Mouse (Mus musculus): ENCODE measurements at regions not wholly inside any gene's neighbourhood (a gene's known extent, or its start where the extent isn't known, plus 50 kb on each side); places are given as distances from the start of the nearest gene placed in this dataset.

DNA sequence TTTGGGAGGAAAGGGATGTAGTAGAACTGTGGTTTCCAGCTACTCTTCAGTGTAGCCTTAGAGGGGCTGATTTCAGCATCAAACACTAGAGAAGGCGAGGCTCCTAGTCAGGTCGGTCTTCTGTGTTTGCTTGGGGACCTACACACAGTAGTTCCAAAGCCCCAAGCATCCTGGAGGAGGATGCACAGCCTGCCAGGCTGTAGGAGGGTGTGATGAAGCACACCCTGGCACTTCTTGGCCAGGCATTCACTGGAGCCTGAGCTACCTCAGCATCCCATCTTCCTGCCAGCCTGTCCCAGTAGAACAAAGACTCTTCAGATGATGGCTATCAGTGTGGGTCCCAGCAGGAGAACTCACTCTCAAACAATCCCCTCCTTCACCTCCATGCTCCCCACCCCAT, 233.4 kb upstream of the Tbx18 start:
- DNase-seq, result no peak

GRCm38 (mm10) chr9:87965103-87965780, 234.2 kb upstream of the Tbx18 start:
- no peak for DNase-seq

GRCm38 (mm10) chr9:87968190-87969082, 237.4 kb upstream of the Tbx18 start:
- no peak for DNase-seq

DNA sequence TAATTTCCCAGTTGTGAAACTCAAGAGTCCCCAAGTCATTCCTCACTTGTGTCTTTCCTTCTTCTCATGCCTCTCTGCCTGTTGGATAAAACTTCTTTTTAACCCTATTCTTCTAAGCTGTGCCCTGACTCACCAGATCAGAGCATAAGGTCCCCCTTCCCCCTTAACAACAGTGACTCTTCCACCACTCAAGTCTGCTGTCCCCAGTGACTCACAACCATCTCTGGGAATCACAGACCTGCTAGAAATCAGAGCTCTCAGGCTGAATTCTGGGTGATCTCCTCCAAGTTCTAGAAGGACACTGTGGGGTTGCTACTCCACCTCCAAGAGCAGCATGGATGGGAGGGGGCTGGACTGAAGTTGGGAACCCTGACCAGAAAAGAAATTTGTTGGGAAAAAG, 239.5 kb upstream of the Tbx18 start:
- no peak for DNase-seq

DNA sequence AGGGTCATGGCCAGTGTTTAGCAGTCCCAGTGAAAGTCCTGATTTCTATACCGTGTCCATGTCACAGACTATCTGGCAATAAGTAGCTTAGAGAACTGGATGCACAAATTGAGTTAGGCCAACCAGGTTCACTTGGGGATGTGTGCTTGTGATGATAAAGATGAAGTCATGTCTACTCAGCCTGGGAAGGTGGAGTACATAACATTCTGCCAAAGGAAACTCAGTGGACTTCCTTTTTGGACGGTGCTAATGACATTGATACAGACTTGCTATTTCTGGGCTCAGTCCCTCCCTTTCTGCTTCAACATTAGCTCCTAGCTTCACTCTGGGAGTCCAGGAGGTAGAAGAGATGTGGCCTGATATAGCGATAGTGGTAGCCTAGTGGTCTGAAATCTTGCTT, 240.7 kb upstream of the Tbx18 start:
- no peak for DNase-seq

DNA sequence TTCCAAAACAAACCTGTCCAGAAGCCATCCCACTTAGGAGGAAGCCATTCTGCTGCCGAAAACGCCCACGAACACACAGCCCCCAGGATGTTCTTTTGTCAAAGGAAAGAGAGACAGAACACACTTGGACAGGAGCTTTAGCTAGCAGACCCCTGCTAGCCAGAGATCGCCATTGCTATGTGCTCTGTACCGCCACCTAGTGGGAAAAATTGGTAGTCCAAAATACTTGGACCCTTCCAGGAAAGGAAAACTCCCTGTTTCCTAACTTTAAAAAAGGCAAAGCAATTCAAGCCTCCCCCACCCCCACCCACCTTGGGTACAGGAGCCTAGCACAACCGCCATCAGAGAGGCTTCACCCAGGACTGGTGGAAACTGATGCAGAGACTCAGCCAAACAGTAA, 242.5 kb upstream of the Tbx18 start:
- no peak for DNase-seq

- no peak for DNase-seq
Observed at GRCm38 (mm10) chr9:87984910-87985309, 253.8 kb upstream of the Tbx18 start.

DNA sequence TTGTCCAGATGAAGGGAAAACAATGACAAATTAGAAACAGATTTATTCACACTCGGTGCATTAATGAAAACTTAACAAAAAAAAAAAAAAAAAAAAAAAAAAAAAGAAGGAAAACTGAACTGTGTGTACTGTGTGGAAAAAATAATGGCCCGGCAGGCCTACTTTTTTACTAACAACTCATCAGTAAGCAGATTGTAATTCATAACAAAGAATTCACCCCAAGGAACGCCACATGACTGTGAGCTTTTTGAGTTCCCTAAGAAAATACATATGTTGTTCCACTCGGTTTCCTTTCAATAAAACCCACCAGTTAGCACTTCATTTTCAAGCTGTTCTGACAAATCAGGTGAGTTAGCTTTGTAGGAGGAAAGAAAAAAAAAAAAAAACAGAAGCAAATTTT, 254.4 kb upstream of the Tbx18 start:
- DNase-seq, result no peak

DNA sequence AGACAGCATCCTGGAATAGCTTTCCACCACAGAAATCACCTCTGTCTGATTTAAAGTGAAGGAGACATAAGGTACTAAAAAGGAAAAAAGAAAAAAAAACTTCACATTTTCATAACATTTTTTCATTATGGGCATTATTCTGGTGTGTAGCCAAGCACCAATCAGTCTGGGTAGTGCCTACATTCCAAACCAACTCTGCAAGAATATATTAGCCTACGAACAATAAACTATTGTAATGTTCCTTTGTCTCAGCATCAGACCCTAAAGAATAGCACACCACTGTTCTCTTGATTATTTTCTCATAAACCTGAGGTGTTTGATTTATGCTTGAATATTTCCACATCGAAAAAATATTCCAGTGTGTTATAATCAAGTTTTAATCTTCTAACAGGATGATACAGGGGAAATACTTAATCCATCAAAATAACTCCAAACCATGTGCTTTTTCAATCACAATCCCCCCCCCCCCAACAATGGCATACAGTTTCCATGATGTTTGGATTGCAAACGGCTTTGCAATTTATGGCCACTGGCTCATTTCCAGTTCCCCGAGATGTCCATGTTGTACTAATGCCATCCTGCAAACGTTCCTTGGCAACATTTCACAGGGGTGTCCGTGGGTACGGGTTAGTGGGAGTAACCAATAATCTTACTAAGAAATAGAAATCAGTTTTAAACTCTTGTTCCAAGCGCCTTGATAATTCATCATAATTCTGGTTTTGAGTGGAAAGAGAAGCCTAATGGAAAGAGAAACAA, 275.1 kb upstream of the Tbx18 start:
- DNase-seq, result no peak

- DNase-seq, result no peak
Observed at GRCm38 (mm10) chr9:88023752-88024151, 292.7 kb upstream of the Tbx18 start.

DNA sequence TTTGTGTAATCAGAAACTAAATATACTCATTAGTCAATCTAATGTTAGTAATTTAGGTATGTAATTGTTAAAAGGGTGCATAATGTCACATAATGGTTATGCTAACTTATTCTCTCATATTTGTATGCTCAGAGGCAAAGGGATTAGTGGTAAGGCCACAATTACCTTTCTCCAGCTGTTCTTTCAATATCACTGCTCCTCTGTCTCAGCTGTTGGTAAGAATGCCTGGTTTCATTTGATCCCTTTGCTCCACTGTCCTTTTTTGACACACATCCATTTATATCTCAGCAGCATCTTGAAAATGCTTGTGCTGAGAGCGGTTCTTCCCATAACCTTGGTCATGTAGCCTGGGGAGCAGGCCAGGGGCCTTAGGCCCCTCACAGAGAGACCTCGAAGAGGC, 294.9 kb upstream of the Tbx18 start:
- no peak for DNase-seq

GRCm38 (mm10) chr9:88030509-88031148, 296.4 kb upstream of the Nt5e start:
- no peak for DNase-seq

- DNase-seq, result no peak
Observed at GRCm38 (mm10) chr9:88037560-88037959, 289.4 kb upstream of the Nt5e start.

DNA sequence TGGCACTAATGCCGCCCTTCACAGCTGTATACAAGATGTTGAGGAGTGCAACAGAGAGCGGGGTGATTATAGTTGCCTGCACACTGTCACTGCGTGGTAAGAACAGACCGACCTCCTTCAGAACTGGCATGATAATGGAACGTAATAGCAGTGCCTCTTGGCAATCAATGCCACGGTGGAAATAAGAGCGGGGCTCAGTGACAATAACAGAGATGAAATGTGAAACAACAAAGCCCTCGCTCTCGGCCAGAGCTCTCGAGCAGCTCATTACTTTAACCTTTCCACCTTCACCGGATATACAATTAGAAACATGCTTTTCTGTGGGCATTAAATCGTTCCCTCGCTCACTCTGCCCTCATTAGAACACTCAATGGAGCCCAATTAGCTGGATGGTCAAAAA, 277.7 kb upstream of the Nt5e start:
- no peak for DNase-seq

- no peak for DNase-seq
Observed at GRCm38 (mm10) chr9:88049792-88050191, 277.2 kb upstream of the Nt5e start.

GRCm38 (mm10) chr9:88058551-88058950, 268.4 kb upstream of the Nt5e start:
- no peak for DNase-seq

- DNase-seq, result no peak
Observed at GRCm38 (mm10) chr9:88059005-88059404, 268.0 kb upstream of the Nt5e start.

- no peak for DNase-seq
Observed at GRCm38 (mm10) chr9:88063973-88064676, 262.9 kb upstream of the Nt5e start.

DNA sequence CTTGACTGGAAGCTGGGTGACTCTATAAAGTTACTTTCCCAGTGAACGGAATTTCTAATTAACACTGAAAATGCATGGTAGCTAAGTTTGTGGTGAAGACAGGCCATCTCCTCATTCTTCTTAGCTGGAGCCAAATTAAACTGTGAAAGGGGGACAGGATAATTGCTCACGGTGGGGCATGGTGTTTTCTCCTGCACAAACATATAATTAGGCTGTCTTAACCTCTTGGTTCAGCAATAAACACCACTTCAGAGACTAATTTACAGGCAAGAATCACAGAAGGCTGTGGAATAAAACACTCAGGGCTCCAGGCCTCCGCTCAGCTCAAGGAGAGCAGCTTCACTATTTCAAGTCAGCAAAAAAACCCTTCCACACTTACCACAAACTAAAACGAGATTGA, 261.9 kb upstream of the Nt5e start:
- DNase-seq, result no peak

DNA sequence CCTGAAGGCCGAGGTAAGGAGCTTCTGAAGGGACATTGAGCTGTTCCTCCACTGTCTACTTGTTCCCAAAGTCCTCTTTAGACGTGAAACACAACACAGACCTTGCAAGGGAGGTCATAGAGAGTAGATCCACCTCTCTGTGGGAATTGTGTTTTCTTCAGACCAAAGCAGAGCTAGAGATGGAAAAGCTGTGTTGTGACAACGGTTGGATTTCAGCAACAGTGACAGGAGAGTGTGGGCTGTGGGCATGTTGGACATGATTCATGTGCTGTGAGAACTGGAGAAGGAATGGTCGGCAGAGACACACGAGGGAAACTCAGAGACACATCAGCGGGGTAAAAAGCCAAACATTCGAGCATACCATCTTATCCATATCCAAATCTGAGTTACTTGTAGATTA, 261.2 kb upstream of the Nt5e start:
- no peak for DNase-seq

GRCm38 (mm10) chr9:88068322-88068721, 258.7 kb upstream of the Nt5e start:
- no peak for DNase-seq

DNA sequence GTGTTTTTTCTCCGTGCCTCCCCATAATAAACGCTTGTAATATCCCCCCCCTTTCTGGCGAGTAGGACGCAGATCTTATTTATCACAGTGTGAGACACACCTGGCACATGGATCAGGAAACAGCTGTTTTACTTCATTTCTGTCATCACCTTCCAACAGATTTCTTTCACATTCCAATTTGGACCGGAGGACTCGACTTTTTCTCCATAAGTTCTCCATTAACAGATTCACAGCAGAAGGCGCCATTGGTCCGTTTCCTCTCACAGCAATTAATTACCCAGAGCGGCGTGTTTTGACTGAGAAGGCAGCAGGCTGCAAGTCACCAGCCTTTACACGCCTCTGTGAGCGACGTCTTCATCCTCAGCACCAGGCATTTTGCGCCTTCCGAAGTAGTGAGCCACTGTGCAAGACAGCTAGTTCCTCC, 258.1 kb upstream of the Nt5e start:
- no peak for DNase-seq
